Mouse (Mus musculus) liver, embryonic 14.5 days (tissue): ENCODE data around the gene Epm2aip1.

Source experiments
- CTCF ChIP-seq: IDR thresholded peaks from 2 replicates; pipeline ENCODE4 v1.5.1; 2016; ENCODE audit warnings: antibody characterized with exemption, low read depth, control low read depth
- EP300 ChIP-seq: IDR thresholded peaks from 2 replicates; pipeline ENCODE4 v1.6.1; 2016; ENCODE audit warnings: antibody characterized with exemption, low read depth

- TF ChIP-seq CTCF (no peak), EP300 (no peak)
These were observed 3.4 kb downstream of the Epm2aip1 start for GRCm38 (mm10) chr9:111275156-111275555.
